Mouse (Mus musculus) cerebellum, adult 2 months (tissue): ENCODE results near the gene Fosb. TPM values are rescaled to one million over a fixed set of nuclear protein-coding genes. Genes with fewer than 3 reads are reported as not detected.

ENCODE experiments used
- DNase-seq, 2 experiments: peaks; one replicate each; pipeline ENCODE4 v3.0.0; 2021
- H3K27ac ChIP-seq: fragments of 200-500 bp; 2 replicates; pipeline ENCODE4 v1.5.1; 2012; ENCODE audit warnings: low read length, control low read depth, inconsistent platforms; ENCODE audit not compliant: insufficient read depth
- H3K27me3 ChIP-seq: fragments of 200-500 bp; 2 replicates; pipeline ENCODE4 v1.6.1; 2012; ENCODE audit warnings: inconsistent platforms, mild to moderate bottlenecking, low read length, moderate library complexity; ENCODE audit not compliant: control insufficient read depth, insufficient read depth
- H3K4me1 ChIP-seq: fragments of 200-500 bp; 2 replicates; pipeline ENCODE4 v1.6.1; 2011; ENCODE audit warnings: low read length; ENCODE audit not compliant: control insufficient read depth, insufficient read depth
- H3K4me3 ChIP-seq: fragments of 200-500 bp; replicated peaks from 2 replicates; pipeline ENCODE3; 2011; ENCODE audit warnings: mild to moderate bottlenecking, low read depth, low read length, control low read depth; ENCODE audit not compliant: insufficient read depth
- CTCF ChIP-seq: fragments of 200-500 bp; IDR thresholded peaks from 2 replicates; pipeline ENCODE4 v1.5.1; 2011; ENCODE audit warnings: low read depth, mild to moderate bottlenecking, control low read depth, low read length, moderate library complexity, borderline replicate concordance; ENCODE audit not compliant: insufficient read depth
- POLR2A ChIP-seq: fragments of 200-500 bp; IDR thresholded peaks from 2 replicates; pipeline ENCODE4 v1.6.1; 2011; ENCODE audit warnings: low read length, control low read depth, borderline replicate concordance; ENCODE audit not compliant: insufficient read depth
- WGBS: fragments of 180-500 bp; shearing (Covaris S2); methylation state at CpG from one replicate; pipeline ENCODE4 v1.1.7; 2018; 5-methylcytosine and 5-hydroxymethylcytosine counted together
- polyA plus RNA-seq: library from polyadenylated mRNA; depleted of rRNA; stranded (reverse); fragments of >200 nt; gene quantifications from 2 replicates; pipeline ENCODE4 v1.2.3, GENCODE M21; 2012

The Fosb gene
- polyA plus RNA-seq, 1 experiment, result 0.67 TPM

DNA sequence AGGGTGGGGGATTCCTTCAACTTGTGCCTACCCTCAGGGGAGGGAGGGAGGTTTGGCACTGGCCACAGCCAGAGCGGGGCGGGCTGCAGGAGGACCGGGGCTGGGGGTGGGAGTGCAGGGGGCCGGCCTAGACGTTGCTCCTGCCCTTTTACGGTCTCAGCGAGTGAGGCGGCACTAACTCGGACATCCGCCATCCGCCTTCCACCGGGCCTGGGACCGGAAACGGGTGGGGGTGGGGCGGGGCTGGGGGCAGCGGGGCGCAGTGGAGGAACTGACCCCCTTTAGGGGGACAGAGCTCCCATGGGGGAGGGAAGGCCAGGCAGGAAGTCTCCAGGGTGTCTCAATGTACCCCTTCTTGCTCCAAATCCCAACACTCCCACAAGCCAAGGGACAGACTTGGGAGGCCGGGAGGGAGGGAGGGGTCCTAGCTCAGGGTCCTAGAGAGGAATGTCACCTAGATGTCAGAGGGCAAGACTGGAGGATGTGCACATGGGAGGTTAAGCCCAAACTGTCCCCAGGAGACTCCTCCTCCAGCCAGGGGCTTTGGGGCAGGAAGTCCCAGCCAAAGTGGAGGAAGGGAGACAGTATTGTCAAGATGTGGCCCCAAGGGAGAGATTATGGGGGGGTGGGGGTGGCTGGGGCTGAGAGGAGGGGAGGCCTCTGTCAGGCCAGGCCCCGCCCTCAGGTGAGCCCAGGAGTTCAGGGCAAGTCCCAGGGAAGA, 40.0 kb downstream of the Fosb start:
- Histone ChIP-seq H3K27ac (peak overlapping the region; percentile 37; the same call in 1 of the 2 replicates), H3K4me3 (peak overlapping the region; percentile 58), H3K4me1 (peaks cover 31% of the 10 kb centered on the region), H3K27me3 (no peaks in the 10 kb centered on the region)
- TF ChIP-seq CTCF, result no peak
- TF ChIP-seq POLR2A, result no peak
- no peak for DNase-seq
- 5% methylated on average over 12 of the region's 19 CpGs for WGBS

DNA sequence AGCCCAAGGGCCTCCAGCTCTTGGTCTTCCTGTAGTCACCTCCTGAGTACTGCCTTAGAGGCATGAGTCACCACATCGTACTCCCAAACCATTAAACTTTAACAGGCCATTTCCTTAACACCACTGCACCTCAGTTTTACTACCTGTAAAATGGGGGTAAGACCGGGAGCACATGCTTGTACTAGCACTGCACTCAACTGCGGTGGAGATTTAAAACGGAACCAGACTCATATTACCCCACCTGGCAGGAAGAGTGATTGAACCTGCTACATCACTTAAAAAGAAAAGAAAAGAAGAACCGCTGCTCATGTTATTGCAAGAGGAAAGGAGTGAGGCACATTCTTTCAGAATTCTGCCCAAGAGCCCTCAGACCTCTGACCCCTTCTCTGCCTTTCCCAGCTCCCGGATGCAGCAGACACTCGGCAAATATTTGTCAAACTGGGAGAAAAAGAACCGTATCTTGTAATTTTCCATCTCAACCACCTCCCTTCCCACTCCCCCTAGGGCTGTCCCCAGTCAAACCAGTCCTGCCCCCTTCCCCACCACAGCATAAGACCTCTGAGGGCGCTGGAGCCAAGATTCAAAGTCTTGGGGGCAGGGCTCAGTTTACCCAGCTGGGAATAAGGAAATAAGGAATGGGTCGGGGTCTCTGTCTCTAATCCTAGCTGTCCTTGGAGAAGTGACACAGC, 40.7 kb downstream of the Fosb start:
- Histone ChIP-seq H3K4me3 (peak overlapping the region; percentile 58), H3K4me1 (peaks cover 37% of the 10 kb centered on the region), H3K27me3 (no peaks in the 10 kb centered on the region), H3K27ac (peak overlapping the region; percentile 37; the same call in 1 of the 2 replicates)
- TF ChIP-seq CTCF (no peak), POLR2A (no peak)
- DNase-seq, result no peak
- WGBS, result 62% methylated on average over 10 of the region's 10 CpGs

DNA sequence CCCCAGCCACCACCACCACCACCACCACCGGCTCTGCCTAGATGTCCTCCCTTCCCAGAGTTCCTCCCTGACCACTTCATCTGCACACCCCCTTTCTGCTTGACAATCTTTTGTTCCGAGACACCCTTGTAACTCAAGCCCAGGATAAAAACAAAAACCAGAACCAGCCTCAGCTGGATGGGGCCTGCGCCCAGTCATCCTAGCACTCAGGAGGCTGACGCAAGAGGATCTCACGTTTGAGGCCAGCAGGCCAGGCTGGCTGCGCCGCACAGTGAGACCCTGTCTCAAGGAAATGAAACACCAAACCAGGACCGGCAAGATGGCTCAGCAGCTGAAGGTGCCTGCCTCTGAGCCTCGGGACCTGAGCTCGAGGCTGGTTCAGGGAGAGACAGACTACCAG, 42.8 kb downstream of the Fosb start:
- DNase-seq, result no peak
- Histone ChIP-seq H3K27me3 (no peaks in the 10 kb centered on the region), H3K4me3 (no peak overlapping the region), H3K27ac (no peak overlapping the region; the same call in 1 of the 2 replicates), H3K4me1 (peaks cover 37% of the 10 kb centered on the region)
- TF ChIP-seq CTCF (no peak), POLR2A (no peak)
- 78% methylated on average over 10 of the region's 10 CpGs for WGBS

DNA sequence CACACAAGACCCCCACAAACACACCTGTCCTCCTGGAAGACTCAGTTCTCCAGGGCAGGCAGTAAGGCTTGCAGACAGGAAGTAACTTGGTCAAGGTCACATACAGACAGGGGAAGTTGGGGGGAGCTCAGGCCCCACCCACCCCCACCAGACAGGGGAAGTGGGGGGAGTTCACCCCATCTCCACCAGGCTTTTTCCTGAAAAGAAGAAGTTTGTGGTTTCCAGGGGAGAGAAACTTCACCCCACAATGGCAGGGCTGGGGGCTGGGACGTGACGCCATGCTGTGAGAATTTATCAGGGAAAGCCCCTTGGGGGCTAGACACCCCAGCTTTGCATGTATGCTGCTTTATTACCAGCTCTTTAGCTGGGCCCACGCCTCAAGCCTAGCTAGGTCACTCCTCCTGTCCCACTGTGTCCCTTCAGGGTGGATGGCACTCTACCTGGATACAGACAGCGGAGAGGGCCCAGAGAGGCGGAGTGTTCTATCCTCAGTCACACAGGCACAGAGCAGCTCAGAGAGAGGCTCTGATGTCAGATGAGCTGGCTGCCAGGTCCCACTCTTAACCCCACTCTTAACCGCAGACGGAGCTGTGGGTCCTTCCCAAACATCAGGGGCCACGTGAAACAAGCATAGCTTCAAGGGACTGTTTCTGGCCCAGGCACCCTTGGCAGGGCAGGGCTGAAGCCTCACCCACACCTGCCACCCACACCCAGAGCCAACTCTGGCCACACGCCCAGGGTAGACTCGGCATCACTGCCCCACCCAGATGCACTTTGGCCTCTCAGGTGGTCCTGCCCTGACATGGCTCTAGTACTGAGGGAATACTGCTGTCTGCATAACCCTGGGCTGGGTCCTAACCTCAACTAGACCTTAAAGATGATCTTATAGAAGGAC, 43.7 kb downstream of the Fosb start:
- TF ChIP-seq POLR2A (no peak), CTCF (no peak)
- peak in 1 of 2 experiments; percentile 47 for DNase-seq
- no peaks in the 10 kb centered on the region for H3K27me3 ChIP-seq
- H3K4me1 ChIP-seq, result peaks cover 37% of the 10 kb centered on the region
- H3K27ac ChIP-seq, result peak overlapping the region; percentile 28
- H3K4me3 ChIP-seq, result no peak overlapping the region
- 42% methylated on average over 10 of the region's 10 CpGs for WGBS

DNA sequence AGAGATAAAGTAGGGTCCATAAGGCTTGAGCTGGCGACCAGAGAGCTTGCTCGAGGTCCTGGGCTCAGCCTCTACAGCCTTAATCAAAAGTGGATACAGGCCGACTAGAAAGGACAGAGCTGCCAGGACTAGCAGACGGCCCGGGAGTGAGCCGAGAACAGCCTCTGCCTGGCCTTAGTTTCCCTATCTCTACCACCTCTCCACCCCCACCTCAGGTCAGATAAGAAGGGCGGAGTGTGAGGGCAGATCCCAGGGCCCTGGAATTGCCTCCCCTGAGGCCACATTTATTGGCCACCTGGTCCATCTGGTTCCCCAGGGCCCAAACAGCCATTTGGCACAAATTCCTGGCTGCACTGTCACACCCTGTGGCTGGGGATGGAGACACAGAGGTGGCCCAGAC, 44.7 kb downstream of the Fosb start:
- Histone ChIP-seq H3K27me3 (no peaks in the 10 kb centered on the region), H3K4me3 (no peak overlapping the region), H3K4me1 (peaks cover 37% of the 10 kb centered on the region), H3K27ac (peak overlapping the region; percentile 0)
- WGBS, result 23% methylated on average over 7 of the region's 7 CpGs
- peak; percentile 64 to 72 for DNase-seq
- no peak for TF ChIP-seq POLR2A
- TF ChIP-seq CTCF, result no peak

DNA sequence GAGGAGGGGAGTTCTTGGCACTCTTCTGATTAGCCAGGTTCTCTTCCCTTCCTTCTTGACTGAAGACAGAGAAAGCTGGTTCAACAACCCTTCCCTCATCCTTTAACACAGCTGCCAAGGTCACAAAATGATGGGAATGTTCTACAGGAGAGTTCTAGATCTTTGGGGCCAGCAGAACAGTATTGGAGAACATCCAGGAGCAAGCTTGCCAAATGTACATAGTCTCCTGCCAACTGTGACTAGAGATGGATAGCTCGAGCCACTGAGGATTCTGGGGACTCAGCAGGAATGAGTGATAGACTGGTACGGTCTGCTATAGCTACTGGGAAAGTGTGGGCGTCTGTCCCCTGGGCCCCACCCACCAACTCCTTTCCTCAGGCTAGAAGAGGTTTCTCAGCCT, 51.5 kb downstream of the Fosb start:
- H3K27ac ChIP-seq, result peak overlapping the region; percentile 23; the same call in 1 of the 2 replicates
- peak in 1 of 2 experiments; percentile 61 for DNase-seq
- WGBS, result 8% methylated on average over 3 of the region's 3 CpGs
- no peak for TF ChIP-seq POLR2A
- TF ChIP-seq CTCF, result no peak
- no peaks in the 10 kb centered on the region for H3K27me3 ChIP-seq
- H3K4me3 ChIP-seq, result no peak overlapping the region
- peaks cover 4% of the 10 kb centered on the region for H3K4me1 ChIP-seq

DNA sequence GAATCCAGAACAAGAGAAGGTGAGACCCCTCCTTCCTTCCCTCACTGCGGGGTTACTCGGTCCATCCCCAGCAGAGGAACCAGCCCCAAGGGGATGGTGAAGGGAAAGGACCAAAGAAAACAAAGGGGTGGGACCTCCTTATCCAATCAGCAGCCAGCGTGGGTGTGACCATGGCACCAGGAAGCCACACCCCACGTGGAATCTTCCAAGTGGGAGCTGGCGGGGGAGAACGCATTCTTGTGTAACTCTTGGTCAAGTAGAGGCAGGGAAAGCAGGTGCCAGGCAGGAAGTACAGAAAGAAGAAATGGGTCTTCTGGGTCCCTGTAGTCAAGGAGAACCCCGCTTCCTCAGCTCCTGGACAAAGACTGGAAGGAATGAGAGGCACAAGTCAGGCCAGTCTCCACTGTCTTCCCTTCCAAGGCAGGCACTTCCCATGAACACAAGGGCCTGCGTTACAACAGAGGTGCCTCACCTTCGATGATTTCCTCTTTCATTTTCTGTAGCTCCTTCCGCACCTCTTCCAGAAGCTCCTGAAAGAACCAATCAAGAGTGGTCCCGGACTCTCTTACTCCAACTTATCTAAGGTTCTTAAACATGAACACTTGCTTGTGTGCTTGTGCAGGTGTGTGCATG, 52.3 kb downstream of the Fosb start:
- Histone ChIP-seq H3K4me3 (no peak overlapping the region), H3K27ac (no peak overlapping the region), H3K27me3 (no peaks in the 10 kb centered on the region), H3K4me1 (peaks cover 4% of the 10 kb centered on the region)
- 55% methylated on average over 11 of the region's 11 CpGs for WGBS
- TF ChIP-seq POLR2A (no peak), CTCF (no peak)
- DNase-seq, result no peak
